Mouse (Mus musculus): ENCODE measurements around the gene Grm4.

GRCm38 (mm10) chr17:27518700-27519595 is 2.3 kb downstream of the Grm4 start:
- TF ChIP-seq POLR2A (IDR thresholded peaks at IDR 0.05; ENCODE audit: borderline replicate concordance, extremely low read depth, low read depth, low read length) (no peak), CTCF (IDR thresholded peaks at IDR 0.05; ENCODE audit: insufficient read depth, low read length) (no peak)

Data from lung, adult 2 months (tissue).